Mouse (Mus musculus) stomach, embryonic 14.5 days (tissue): Measurements from ENCODE around the gene 1700080O16Rik. TPM values are rescaled to one million over a fixed set of nuclear protein-coding genes. Genes with fewer than 3 reads are reported as not detected.

Experiments used
- polyA plus RNA-seq: library from polyadenylated mRNA; unstranded; fragments of >200 nt; fragmentation: Nextera tagmentation; extraction: Ambion mirVana; gene quantifications from 2 replicates; pipeline ENCODE4 v1.2.1, GENCODE M21; 2014

Gene 1700080O16Rik
- polyA plus RNA-seq, 1 experiment from 2014 or later = not detected

Other genes with a start within 250 kb of the 1700080O16Rik start
- gene Usp26, start 171.5 kb downstream of the 1700080O16Rik start, polyA plus RNA-seq = not detected in 2 replicates
- 32.4 and 32.8 TPM in 2 replicates for gene Gpc4, start 192.5 kb upstream of the 1700080O16Rik start, polyA plus RNA-seq